Mouse (Mus musculus): ENCODE results near the gene Bri3bp.

GRCm38 (mm10) chr5:125477533-125477932, 36.2 kb downstream of the Bri3bp start:
- no peak for TF ChIP-seq CTCF (IDR thresholded peaks at IDR 0.05; ENCODE audit: borderline replicate concordance, extremely low read depth, insufficient read depth, insufficient read length)
- no peak for TF ChIP-seq POLR2A (IDR thresholded peaks at IDR 0.05; ENCODE audit: borderline replicate concordance, extremely low read depth, insufficient read depth, insufficient read length, poor library complexity, severe bottlenecking)

Data from brain, embryonic 14.5 days (tissue).